Mouse (Mus musculus): Measurements from ENCODE around the gene Clcn3. TPM values are rescaled to one million over a fixed set of nuclear protein-coding genes. Genes with fewer than 3 reads are reported as not detected.

The Clcn3 gene
- polyA plus RNA-seq, 1 experiment from 2014 or later, result 17.9 TPM

DNA sequence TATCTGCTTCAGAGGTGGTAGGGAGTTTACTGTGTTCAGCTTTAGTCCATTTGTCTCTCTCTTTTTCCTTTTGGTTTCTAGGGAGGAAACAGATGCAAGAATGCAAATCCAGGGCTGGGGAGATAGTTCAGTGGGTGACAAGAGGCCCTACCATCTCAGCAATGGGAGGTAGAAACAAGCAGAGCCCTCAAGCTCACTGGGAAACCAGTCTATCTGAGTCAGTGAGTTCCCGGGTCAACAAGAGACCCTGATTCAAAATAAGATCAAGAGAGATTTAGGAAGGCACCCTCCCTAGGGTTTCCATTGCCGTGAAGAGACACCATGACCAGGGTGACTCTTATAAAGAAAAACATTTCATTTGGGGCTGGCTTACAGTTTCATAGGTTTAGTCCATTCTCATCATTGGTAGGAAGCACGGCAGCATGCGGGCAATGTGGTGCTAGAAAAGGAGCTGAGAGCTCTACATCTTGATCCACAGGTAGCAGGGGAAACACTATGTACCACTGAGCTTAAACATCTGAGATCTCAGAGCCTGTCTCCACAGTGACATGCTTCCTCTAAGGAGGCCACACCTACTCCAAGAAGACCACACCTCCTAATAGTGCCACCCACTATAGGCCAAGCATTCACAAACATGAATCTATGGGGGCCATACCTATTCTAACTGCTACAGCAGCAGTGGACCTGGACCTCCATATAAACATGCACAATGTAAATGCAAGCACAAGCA is 114.7 kb downstream of the Clcn3 start:
- H3K9me3 ChIP-seq (ENCODE audit: low read length), result no peaks in the 10 kb centered on the region
- no peaks in the 10 kb centered on the region for H3K36me3 ChIP-seq (ENCODE audit: insufficient read depth, low read length)
- 85% methylated on average over 4 of the region's 4 CpGs for WGBS
- H3K9ac ChIP-seq (replicated peaks; ENCODE audit: low read depth), result no peak overlapping the region
- no peak overlapping the region for H3K4me3 ChIP-seq (ENCODE audit: low read depth, low read length)
- H3K4me1 ChIP-seq (ENCODE audit: insufficient read depth, low read depth, low read length), result no peaks in the 10 kb centered on the region
- H3K27ac ChIP-seq (ENCODE audit: low read length), result no peak overlapping the region
- TF ChIP-seq EP300 (IDR thresholded peaks at IDR 0.05) (no peak), CTCF (IDR thresholded peaks at IDR 0.05) (no peak)
- no peak overlapping the region for H3K4me2 ChIP-seq (replicated peaks; ENCODE audit: low read depth, low read length)
- no peaks in the 10 kb centered on the region for H3K27me3 ChIP-seq (replicated peaks; ENCODE audit: insufficient read depth, low read length)
- no peak for ATAC-seq
- no peak for DNase-seq (ENCODE audit: low spot score)

DNA sequence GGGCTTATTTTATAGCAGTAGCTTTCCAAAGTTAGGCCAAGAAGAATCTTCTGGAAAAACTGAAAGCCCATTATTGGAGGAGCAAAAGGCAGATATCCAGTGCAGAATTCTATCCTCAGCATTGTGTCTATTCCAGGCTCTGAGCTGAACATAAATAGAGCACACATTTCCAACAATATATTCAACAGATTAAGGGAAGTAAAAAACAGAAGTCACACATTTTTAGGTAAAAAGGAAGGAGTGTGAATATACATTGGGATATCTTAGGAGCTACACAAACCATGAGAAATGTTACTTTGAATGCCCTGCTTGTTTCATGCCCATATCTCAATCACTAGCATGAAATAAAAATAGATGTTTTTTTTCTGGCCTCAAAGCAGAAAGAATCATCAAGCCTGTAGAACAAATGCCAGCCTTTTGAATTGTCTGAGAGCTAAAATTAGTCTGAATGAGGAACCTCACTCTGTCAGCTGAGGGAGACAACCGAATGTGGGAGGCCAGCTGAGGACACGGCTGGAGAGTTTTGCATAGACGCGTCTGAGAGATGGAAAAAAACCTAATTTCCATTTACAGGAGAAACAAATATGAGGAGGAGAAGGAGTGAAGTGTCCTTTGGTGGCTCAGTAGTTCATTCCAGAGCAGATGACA is 115.5 kb downstream of the Clcn3 start:
- H3K4me3 ChIP-seq (ENCODE audit: low read depth, low read length), result no peak overlapping the region
- no peaks in the 10 kb centered on the region for H3K9me3 ChIP-seq (ENCODE audit: low read length)
- no peaks in the 10 kb centered on the region for H3K27me3 ChIP-seq (replicated peaks; ENCODE audit: insufficient read depth, low read length)
- H3K9ac ChIP-seq (replicated peaks; ENCODE audit: low read depth), result no peak overlapping the region
- no peaks in the 10 kb centered on the region for H3K36me3 ChIP-seq (ENCODE audit: insufficient read depth, low read length)
- no peak for DNase-seq (ENCODE audit: low spot score)
- ATAC-seq, result no peak
- no peak for TF ChIP-seq EP300 (IDR thresholded peaks at IDR 0.05)
- no peak for TF ChIP-seq CTCF (IDR thresholded peaks at IDR 0.05)
- H3K27ac ChIP-seq (ENCODE audit: low read length), result no peak overlapping the region
- no peak overlapping the region for H3K4me2 ChIP-seq (replicated peaks; ENCODE audit: low read depth, low read length)
- H3K4me1 ChIP-seq (ENCODE audit: insufficient read depth, low read depth, low read length), result no peaks in the 10 kb centered on the region
- 71% methylated on average over 4 of the region's 4 CpGs for WGBS

DNA sequence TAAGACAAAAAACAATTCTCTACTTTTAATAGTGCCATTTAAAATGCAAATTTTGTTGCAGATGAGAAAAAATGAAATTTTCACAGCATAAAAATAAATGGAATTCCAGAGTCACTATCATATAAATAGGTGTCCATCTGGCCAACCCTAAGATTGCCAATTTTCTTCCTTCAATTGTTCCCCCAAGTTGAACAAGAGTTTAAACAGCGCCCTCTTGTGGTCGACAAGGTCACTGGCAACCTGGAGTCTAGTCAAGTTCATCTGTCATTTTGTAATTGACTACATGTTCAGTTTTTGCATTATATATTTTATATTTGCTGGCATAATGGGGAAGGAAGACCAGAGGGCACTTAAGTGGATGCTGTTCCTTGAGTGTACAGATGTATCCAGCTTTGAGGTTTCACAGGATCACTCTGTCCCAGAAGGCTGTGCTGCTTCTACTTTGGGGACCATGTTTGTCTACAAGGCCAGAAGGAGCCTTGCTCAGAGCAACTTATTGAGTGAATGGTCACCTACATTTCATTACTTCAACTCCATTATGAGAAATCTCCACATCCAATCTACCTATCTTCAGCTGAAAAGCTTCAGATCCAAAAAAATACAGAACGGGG is 117.5 kb downstream of the Clcn3 start:
- H3K27ac ChIP-seq (ENCODE audit: low read length), result no peak overlapping the region
- H3K36me3 ChIP-seq (ENCODE audit: insufficient read depth, low read length), result no peaks in the 10 kb centered on the region
- ATAC-seq (no peak), DNase-seq (ENCODE audit: low spot score) (peak; percentile 64)
- H3K4me3 ChIP-seq (ENCODE audit: low read depth, low read length), result no peak overlapping the region
- no peaks in the 10 kb centered on the region for H3K4me1 ChIP-seq (ENCODE audit: insufficient read depth, low read depth, low read length)
- H3K9ac ChIP-seq (replicated peaks; ENCODE audit: low read depth), result no peak overlapping the region
- no peaks in the 10 kb centered on the region for H3K27me3 ChIP-seq (replicated peaks; ENCODE audit: insufficient read depth, low read length)
- TF ChIP-seq CTCF (IDR thresholded peaks at IDR 0.05), result peak; percentile 86
- TF ChIP-seq EP300 (IDR thresholded peaks at IDR 0.05), result no peak
- 33% methylated on average over 3 of the region's 3 CpGs for WGBS
- H3K9me3 ChIP-seq (ENCODE audit: low read length), result no peaks in the 10 kb centered on the region
- no peak overlapping the region for H3K4me2 ChIP-seq (replicated peaks; ENCODE audit: low read depth, low read length)

DNA sequence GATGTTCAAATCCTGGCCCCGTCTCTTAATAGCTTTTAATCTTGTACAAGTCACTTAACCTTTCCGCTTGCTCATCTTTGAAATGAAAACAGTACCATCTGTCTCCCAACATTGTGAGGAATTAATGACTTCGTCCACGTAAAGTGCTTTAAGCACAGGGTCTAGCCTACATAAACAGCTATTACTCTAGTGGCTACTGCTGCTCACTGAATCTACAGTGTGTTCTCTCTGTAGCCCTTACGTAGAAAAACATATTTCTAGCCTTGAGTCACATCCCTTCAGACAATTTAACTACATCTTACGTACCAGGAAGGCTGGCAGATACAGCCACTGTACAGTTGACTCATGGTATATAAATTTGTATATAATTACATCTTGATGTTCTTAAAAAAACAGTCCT is 118.2 kb downstream of the Clcn3 start:
- Histone ChIP-seq H3K4me2 (replicated peaks; ENCODE audit: low read depth, low read length) (no peak overlapping the region), H3K9me3 (ENCODE audit: low read length) (no peaks in the 10 kb centered on the region), H3K27me3 (replicated peaks; ENCODE audit: insufficient read depth, low read length) (no peaks in the 10 kb centered on the region), H3K4me1 (ENCODE audit: insufficient read depth, low read depth, low read length) (no peaks in the 10 kb centered on the region), H3K4me3 (ENCODE audit: low read depth, low read length) (no peak overlapping the region), H3K36me3 (ENCODE audit: insufficient read depth, low read length) (no peaks in the 10 kb centered on the region), H3K27ac (ENCODE audit: low read length) (no peak overlapping the region), H3K9ac (replicated peaks; ENCODE audit: low read depth) (no peak overlapping the region)
- WGBS, result 78% methylated on average over 6 of the region's 6 CpGs
- ATAC-seq, result no peak
- DNase-seq (ENCODE audit: low spot score), result no peak
- TF ChIP-seq CTCF (IDR thresholded peaks at IDR 0.05) (no peak), EP300 (IDR thresholded peaks at IDR 0.05) (no peak)

DNA sequence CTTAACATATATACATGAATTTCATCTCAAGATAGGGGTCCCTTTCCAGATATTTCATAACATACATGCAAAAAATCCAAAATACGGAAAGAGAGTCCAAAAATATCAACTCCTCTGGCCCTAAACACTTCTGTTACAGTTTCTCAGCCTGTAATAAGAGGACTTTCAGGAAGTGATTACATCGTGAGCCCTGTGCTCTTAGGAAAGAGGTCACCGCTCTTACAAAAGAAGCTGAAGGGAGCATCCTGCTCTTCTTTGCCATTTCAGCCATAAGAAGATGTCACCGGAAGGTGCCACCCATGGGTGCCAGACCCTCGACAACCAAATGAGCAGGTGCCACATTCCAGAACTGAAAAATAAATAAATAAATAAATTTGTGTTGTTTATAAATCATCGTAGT is 121.3 kb downstream of the Clcn3 start:
- no peak overlapping the region for H3K4me2 ChIP-seq (replicated peaks; ENCODE audit: low read depth, low read length)
- no peak overlapping the region for H3K4me3 ChIP-seq (ENCODE audit: low read depth, low read length)
- DNase-seq (ENCODE audit: low spot score), result no peak
- no peak for TF ChIP-seq CTCF (IDR thresholded peaks at IDR 0.05)
- TF ChIP-seq EP300 (IDR thresholded peaks at IDR 0.05), result no peak
- no peaks in the 10 kb centered on the region for H3K27me3 ChIP-seq (replicated peaks; ENCODE audit: insufficient read depth, low read length)
- no peak overlapping the region for H3K27ac ChIP-seq (ENCODE audit: low read length)
- no peaks in the 10 kb centered on the region for H3K36me3 ChIP-seq (ENCODE audit: insufficient read depth, low read length)
- WGBS, result 75% methylated on average over 6 of the region's 6 CpGs
- H3K9ac ChIP-seq (replicated peaks; ENCODE audit: low read depth), result no peak overlapping the region
- no peaks in the 10 kb centered on the region for H3K9me3 ChIP-seq (ENCODE audit: low read length)
- ATAC-seq, result no peak
- no peaks in the 10 kb centered on the region for H3K4me1 ChIP-seq (ENCODE audit: insufficient read depth, low read depth, low read length)

DNA sequence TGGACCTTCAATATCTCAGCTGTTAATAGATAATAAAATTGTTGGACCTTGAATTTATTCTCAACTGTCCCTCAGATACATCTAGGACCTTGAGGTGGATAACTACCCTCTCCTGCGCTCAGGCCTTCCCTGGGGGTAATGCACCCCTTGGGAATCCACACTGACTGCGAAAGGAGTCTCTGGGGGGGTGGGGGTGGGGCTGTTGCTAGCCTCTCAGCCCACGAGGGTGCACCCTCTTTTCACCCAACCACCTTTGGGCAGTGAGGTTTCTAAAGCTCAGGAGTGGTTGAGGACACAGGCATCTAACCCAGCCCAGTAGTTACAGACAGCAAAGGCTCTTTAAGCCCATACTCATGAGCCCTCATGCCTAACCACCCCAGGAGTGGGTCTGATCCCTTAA is 122.4 kb downstream of the Clcn3 start:
- Histone ChIP-seq H3K4me3 (ENCODE audit: low read depth, low read length) (no peak overlapping the region), H3K4me1 (ENCODE audit: insufficient read depth, low read depth, low read length) (no peaks in the 10 kb centered on the region), H3K9ac (replicated peaks; ENCODE audit: low read depth) (no peak overlapping the region), H3K4me2 (replicated peaks; ENCODE audit: low read depth, low read length) (no peak overlapping the region), H3K27me3 (replicated peaks; ENCODE audit: insufficient read depth, low read length) (no peaks in the 10 kb centered on the region), H3K9me3 (ENCODE audit: low read length) (no peaks in the 10 kb centered on the region), H3K27ac (ENCODE audit: low read length) (no peak overlapping the region), H3K36me3 (ENCODE audit: insufficient read depth, low read length) (no peaks in the 10 kb centered on the region)
- 71% methylated on average over 3 of the region's 3 CpGs for WGBS
- ATAC-seq (no peak), DNase-seq (ENCODE audit: low spot score) (no peak)
- TF ChIP-seq CTCF (IDR thresholded peaks at IDR 0.05) (no peak), EP300 (IDR thresholded peaks at IDR 0.05) (no peak)

Other genes with a start within 250 kb of the Clcn3 start
- gene Hpf1, start 92.9 kb downstream of the Clcn3 start, polyA plus RNA-seq (2015; fragmentation: Nextera tagmentation; extraction: Ambion mirVana), result 38.1 and 39.5 TPM in 2 replicates
- gene Nek1, start 9.9 kb upstream of the Clcn3 start, polyA plus RNA-seq (2015; fragmentation: Nextera tagmentation; extraction: Ambion mirVana), result 9.7 and 10.5 TPM in 2 replicates
- 11.2 and 11.5 TPM in 2 replicates for gene Sh3rf1, start 240.6 kb upstream of the Clcn3 start, polyA plus RNA-seq (2015; fragmentation: Nextera tagmentation; extraction: Ambion mirVana)